Mouse (Mus musculus) urinary bladder, postnatal 10 days (tissue): ENCODE data around the gene Ganab.
A peak's percentile ranks its signal among the peaks of the same experiment; 100 is the strongest.
"Not testable (repeated sequence)": the region's sequence is repeated elsewhere in the genome, so short reads cannot be mapped to it uniquely, and the experiment has no call there.

ENCODE experiments used
- DNase-seq: peaks from one replicate; pipeline ENCODE4 v3.0.0; 2022; ENCODE audit warnings: low spot score

Gene Ganab

GRCm38 (mm10) chr19:8888511-8889385 is 9.1 kb upstream of the Ganab start, which contains the start of the genes 1810009A15Rik and Gm49416:
Gene 1810009A15Rik, plus strand, starts transcription at chr19:8888853.
Gene Gm49416, plus strand, starts transcription at chr19:8888926.
- peak; percentile 83 for DNase-seq

- DNase-seq, result no peak
Measured at GRCm38 (mm10) chr19:8892829-8893766, 4.8 kb upstream of the Ganab start, which contains the start of gene Ints5. Gene Ints5, plus strand, starts transcription at chr19:8893005.

GRCm38 (mm10) chr19:8895397-8895960 is 2.4 kb upstream of the Ganab start:
- DNase-seq, result no peak

GRCm38 (mm10) chr19:8896231-8896630 is 1.6 kb upstream of the Ganab start:
- DNase-seq, result not testable (repeated sequence)

GRCm38 (mm10) chr19:8897211-8897864 is 533 bp upstream of the Ganab start:
- not testable (repeated sequence) for DNase-seq

GRCm38 (mm10) chr19:8898576-8898975 is 705 bp downstream of the Ganab start:
- no peak for DNase-seq

GRCm38 (mm10) chr19:8899079-8899478 is 1.2 kb downstream of the Ganab start:
- DNase-seq, result no peak

GRCm38 (mm10) chr19:8903412-8903811 is 5.5 kb downstream of the Ganab start:
- no peak for DNase-seq

GRCm38 (mm10) chr19:8908531-8908930 is 10.7 kb downstream of the Ganab start:
- no peak for DNase-seq

GRCm38 (mm10) chr19:8911810-8912209 is 13.9 kb downstream of the Ganab start:
- DNase-seq, result no peak

GRCm38 (mm10) chr19:8914212-8914611 is 16.3 kb downstream of the Ganab start:
- no peak for DNase-seq

- DNase-seq, result no peak
Measured at GRCm38 (mm10) chr19:8919000-8919399, 21.1 kb downstream of the Ganab start.

- DNase-seq, result no peak
Measured at GRCm38 (mm10) chr19:8919684-8920072, 21.8 kb downstream of the Ganab start.

GRCm38 (mm10) chr19:8920073-8920736 is 22.3 kb downstream of the Ganab start, which contains the start of gene B3gat3:
Gene B3gat3, plus strand, starts transcription at chr19:8920374.
- DNase-seq, result peak; percentile 82

- DNase-seq, result no peak
Measured at GRCm38 (mm10) chr19:8920836-8921291, 23.0 kb downstream of the Ganab start.

GRCm38 (mm10) chr19:8921741-8922140 is 23.9 kb downstream of the Ganab start:
- DNase-seq, result no peak

- no peak for DNase-seq
Measured at GRCm38 (mm10) chr19:8926766-8927165, 28.9 kb downstream of the Ganab start.

- DNase-seq, result no peak
Measured at GRCm38 (mm10) chr19:8927891-8928525, 30.1 kb downstream of the Ganab start.

GRCm38 (mm10) chr19:8928689-8929223 is 30.9 kb downstream of the Ganab start:
- DNase-seq, result no peak
